Mouse (Mus musculus): ENCODE data around the gene H2al1b. TPM values are rescaled to one million over a fixed set of nuclear protein-coding genes. Genes with fewer than 3 reads are reported as not detected.
"Not testable (repeated sequence)": the region's sequence is repeated elsewhere in the genome, so short reads cannot be mapped to it uniquely, and the experiment has no call there.

Gene H2al1b
- not detected for total RNA-seq (2021)

DNA sequence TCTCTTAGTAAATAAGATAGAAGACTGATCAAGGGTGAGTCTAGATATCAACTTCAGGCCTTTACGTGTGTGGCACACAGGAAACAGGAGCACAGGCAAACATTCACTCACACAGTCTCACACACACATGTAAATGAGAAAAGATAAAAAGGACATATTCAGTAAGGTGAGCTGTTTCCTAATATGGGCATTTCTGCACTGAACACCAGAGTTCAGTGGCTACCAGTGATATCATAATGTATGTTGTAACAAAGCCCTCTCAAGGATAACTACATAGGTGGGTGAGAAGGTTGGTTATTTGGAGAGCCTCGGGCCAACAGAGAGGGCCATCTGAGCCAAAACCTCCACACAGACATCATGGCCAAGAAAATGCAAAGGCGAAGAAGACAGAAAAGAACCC lies at the start of gene H2al1b:
Gene H2al1b, plus strand, starts transcription at position 301 of the 400 bp plus-strand sequence.
- not testable (repeated sequence) for DNase-seq

DNA sequence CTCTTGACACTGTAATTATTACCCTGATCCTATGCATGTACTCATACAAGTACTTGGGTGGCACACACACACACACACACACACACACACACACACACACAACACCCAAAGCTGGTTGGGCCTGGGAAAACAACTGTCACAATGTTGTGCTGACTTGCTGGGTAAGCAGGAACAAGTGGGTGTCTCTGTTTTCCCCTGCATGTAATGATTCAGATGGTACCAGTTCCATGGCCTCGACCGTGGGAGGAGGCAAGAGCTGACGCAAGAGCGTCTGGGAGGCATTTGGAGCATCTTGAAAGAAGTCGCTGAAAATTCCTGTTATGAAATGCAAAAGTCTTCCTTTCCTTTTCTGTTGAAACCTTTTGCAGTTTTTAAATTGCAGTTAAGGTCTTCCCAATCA lies 48.2 kb upstream of the H2al1b start:
- peak; percentile 31 to 32 for DNase-seq

DNA sequence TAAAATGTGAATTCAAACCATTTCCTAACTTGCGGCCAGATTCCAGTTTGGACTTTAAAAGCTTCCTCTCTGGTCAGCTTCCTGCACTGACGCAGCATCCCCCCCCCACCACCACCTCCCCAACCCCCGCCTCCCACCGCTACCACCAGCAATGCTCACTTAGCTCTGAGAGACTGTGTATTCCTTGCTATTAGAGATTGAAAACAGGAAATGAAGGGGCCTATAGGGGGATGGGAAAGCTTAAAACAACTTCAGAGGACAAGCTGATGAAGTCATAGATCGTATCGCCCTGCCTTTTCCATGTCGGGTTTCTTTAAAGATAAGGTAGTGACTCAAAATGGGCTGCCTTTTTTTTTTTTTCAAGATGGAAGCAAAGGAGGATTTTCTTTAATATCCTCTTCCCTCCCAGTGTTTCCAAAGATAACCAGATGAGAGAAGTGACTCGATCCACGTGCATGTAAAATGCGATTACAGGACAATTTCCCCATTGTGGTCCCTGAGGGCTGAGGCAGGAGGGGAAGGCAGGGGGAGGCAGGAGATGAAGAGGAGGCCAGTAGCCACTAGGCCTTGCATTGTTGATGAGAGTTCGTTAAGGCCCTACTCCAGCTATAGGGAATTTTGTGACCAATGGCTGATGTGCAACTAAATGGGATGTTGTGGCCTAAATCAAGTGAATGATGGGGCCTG lies 47.6 kb upstream of the H2al1b start:
- DNase-seq, result no peak

DNA sequence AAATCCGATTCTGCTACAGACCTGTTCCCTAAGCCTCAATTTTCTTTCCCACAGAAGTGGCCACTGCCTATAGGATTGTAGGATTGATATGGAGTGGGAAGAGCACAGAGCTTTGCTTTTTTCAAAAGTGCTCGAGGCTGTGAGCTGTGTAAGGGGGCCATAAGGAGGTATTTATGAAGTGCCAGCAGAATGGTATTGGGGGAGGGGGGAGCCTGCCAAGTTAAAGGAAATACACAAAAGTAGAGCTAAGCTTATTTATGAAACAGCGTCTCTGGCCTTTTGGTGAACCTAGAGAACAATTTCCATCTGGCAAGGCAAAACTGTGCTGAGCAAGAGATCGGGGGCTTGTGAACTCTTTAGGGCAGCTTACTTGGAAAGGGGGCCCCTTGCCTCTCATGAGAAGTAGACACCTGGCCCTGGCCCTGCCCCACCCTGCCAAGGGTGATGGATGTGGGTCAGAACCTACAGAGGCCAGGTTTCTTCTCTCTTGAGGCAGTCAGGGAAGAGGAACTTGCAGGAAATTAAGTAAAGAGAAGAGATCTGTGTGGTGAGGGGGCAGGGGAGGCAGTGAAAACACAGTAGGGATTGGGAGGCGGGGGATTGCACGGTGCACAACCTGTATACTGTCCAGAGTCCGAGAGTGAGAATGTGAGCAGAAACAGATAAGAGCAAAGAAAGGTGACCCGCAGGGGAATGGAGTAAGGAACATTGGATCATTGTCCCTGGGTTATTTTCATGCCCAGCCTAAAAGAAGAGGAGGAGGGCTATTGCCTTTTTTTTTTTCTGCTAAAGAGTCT lies 46.5 kb upstream of the H2al1b start:
- DNase-seq, result no peak

DNA sequence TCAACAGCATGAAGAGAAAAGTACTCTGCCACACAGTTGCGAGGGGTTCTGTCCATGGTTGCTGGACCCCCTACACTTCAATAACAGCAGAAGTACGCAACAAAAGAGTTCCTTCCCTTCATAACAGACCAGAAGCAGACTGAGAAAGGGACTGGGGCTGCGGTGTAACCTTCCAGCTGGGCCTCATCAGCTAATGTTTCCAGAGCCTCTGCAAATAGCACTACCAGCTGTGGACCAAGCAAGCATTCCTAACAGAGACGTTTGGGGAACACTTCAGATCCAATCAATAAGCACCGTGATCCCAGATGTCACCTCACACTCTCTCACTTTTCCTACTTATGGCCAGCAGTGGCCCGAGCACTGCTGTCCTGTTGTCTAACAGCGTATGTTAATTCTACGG lies 37.3 kb upstream of the H2al1b start:
- DNase-seq, result no peak

DNA sequence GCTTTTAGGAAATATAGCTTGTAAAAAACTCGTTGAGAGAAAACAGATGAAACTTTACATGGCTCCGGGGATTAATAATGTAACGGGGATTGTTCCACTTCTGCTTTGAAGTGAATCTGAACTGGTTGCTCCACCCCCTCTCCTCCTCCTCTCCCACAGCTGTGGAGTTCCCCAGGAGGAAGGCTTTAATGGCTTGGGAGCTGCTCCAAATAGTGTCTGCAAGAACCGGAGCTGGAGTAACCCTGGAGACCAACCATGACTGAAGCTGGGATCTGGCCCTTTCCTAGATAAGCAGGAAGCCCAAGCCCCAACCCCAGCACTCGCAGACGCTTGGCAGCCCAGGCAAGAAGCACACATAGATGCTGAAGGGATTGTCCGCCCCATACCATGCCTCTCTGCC lies 34.4 kb upstream of the H2al1b start:
- no peak for DNase-seq

DNA sequence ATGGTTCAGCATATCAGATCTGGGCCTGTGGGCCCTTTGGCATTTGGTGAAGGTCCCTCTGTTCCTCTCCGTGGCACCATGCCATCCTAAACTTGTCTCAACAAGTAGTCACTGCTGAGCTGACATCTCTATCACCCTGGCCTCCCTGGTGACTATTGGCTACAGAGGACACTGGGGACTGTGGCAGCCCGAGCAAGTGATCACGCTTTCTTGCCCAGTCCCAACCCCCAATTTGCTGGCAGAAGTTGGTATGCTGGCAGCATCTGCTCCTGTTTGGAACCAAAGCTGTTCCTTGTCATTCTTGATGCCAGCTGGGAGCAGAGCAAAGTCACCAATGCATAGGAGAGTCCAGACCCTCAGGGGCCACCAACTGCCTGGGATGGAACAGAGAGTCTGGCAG lies 33.2 kb upstream of the H2al1b start:
- peak; percentile 27 to 34 for DNase-seq

DNA sequence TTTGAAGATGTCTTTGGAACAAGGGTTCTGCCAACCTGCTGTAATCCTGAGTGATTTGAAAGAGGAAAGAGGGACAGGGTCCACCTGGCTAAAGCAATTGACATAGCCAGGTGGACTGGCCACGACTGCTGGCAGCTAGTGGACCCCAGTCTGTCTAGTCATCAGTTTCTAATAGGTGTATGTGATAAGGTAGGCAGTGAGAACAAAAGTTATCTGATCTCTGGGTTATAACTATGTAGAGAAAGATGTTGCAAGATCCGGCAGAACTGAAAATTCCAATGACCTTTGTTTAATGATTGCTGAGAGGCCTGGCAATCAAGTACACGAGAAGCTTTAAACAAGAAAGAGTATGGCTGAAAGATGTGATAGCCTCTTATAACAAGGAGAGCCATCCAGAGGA lies 29.0 kb upstream of the H2al1b start:
- no peak for DNase-seq

DNA sequence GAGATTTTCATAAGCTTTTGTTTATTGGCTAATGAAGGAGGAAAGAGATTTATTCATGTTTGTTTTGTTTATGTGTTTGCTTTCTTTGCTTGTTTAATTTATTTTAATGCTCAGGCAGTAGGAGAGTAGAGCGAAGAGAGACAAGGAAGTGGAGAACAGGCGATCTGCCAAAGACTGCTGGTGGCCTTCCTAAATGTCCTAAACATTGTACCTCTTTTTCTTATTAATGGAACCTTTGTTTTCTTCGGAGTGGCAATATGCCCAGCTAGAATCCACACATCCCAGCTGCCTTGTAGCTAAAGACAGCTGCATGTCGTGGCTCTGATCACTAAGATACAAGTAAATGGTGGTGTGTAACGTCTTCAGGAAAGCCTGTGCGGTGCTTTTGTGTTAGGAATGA lies 25.1 kb upstream of the H2al1b start:
- no peak for DNase-seq

DNA sequence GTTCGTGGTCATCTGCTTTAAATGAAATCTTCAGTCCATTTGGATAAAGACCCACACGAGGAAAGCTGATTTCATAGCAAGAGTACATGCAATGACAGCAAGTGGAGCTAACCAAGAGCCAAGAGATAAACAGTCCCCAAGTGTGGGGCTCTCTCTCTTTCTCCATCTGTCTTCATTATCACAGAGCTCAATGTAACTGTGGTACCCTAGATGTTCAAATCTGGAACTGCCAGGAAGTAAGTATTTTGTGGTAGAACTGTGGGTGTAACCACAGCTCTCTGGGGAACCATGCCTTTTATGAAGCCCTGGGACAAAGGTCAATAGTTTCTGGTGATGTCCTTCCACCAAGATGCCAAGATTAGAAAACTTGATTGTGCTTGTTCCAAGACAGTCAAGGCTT lies 21.5 kb upstream of the H2al1b start:
- DNase-seq, result no peak

DNA sequence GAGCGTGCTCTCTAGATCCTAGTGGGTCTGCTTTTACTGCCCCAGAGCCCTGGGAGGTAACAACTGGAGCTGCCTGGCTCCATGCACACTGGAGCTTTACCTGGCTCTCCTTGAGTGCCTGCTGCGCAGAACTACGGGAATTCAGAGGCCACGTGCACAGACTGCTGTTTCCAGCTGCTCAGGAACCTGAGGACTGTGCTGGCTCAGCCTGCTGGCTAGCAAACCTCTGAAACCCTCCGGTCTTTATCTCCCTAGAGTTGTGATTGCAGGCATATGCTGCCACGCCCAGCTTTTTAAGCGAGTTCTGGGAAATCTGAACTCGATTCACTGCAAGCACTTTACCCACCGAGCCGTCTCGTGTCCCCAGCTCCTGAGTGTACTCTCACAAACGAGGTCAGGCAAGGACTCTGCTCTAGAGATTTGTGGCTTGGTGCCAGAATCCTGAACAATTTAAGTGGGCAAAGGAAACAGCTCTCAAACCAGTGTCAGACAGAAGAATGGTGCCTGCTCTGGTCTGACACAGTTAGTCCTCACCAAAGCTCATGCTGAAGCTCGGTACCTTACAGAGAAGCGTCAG lies 13.8 kb upstream of the H2al1b start:
- DNase-seq, result no peak

DNA sequence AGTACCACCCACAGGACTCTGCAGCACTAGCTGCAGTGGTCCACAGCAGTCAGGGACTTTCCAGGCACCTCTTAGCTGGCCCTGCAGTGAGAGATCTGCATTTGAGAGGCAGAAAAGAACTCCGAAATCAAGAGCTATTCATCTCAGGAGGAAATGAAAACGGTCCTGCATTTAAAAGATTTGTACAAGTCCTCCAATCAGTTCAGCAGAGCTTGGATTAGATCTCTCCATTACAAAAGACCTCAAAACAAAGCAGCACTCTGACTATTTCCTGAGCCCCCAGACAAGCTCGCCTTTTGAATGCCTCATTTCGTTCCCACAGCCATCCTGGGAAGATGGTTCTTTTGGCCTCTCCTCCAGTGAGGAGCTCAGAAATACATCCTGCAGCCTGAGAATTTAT lies 13.0 kb upstream of the H2al1b start:
- no peak for DNase-seq

DNA sequence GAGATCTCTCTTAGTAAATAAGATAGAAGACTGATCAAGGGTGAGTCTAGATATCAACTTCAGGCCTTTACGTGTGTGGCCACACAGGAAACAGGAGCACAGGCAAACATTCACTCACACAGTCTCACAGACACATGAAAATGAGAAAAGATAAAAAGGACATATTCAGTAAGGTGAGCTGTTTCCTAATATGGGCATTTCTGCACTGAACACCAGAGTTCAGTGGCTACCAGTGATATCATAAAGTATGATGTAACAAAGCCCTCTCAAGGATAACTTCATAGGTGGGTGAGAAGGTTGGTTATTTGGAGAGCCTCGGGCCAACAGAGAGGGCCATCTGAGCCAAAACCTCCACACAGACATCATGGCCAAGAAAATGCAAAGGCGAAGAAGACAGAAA lies 3.3 kb upstream of the H2al1b start, which contains the start of gene H2al1a:
Gene H2al1a, plus strand, starts transcription at position 301 of the 400 bp plus-strand sequence.
- DNase-seq, result not testable (repeated sequence)

DNA sequence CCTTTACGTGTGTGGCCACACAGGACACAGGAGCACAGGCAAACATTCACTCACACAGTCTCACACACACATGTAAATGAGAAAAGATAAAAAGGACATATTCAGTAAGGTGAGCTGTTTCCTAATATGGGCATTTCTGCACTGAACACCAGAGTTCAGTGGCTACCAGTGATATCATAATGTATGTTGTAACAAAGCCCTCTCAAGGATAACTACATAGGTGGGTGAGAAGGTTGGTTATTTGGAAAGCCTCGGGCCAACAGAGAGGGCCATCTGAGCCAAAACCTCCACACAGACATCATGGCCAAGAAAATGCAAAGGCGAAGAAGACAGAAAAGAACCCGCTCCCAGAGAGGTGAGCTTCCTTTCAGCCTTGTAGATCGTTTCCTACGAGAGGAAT lies 3.1 kb downstream of the H2al1b start, which contains the start of gene H2al1c:
Gene H2al1c, plus strand, starts transcription at position 301 of the 400 bp plus-strand sequence.
- DNase-seq, result not testable (repeated sequence)

DNA sequence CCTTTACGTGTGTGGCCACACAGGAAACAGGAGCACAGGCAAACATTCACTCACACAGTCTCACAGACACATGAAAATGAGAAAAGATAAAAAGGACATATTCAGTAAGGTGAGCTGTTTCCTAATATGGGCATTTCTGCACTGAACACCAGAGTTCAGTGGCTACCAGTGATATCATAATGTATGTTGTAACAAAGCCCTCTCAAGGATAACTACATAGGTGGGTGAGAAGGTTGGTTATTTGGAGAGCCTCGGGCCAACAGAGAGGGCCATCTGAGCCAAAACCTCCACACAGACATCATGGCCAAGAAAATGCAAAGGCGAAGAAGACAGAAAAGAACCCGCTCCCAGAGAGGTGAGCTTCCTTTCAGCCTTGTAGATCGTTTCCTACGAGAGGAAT lies 6.3 kb downstream of the H2al1b start, which contains the start of gene H2al1d:
Gene H2al1d, plus strand, starts transcription at position 301 of the 400 bp plus-strand sequence.
- DNase-seq, result not testable (repeated sequence)

DNA sequence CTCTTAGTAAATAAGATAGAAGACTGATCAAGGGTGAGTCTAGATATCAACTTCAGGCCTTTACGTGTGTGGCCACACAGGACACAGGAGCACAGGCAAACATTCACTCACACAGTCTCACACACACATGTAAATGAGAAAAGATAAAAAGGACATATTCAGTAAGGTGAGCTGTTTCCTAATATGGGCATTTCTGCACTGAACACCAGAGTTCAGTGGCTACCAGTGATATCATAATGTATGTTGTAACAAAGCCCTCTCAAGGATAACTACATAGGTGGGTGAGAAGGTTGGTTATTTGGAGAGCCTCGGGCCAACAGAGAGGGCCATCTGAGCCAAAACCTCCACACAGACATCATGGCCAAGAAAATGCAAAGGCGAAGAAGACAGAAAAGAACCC lies 9.4 kb downstream of the H2al1b start, which contains the start of gene H2al1e:
Gene H2al1e, plus strand, starts transcription at position 301 of the 400 bp plus-strand sequence.
- DNase-seq, result not testable (repeated sequence)

DNA sequence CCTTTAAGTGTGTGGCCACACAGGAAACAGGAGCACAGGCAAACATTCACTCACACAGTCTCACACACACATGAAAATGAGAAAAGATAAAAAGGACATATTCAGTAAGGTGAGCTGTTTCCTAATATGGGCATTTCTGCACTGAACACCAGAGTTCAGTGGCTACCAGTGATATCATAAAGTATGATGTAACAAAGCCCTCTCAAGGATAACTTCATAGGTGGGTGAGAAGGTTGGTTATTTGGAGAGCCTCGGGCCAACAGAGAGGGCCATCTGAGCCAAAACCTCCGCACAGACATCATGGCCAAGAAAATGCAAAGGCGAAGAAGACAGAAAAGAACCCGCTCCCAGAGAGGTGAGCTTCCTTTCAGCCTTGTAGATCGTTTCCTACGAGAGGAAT lies 12.6 kb downstream of the H2al1b start, which contains the start of gene H2al1f:
Gene H2al1f, plus strand, starts transcription at position 301 of the 400 bp plus-strand sequence.
- not testable (repeated sequence) for DNase-seq

DNA sequence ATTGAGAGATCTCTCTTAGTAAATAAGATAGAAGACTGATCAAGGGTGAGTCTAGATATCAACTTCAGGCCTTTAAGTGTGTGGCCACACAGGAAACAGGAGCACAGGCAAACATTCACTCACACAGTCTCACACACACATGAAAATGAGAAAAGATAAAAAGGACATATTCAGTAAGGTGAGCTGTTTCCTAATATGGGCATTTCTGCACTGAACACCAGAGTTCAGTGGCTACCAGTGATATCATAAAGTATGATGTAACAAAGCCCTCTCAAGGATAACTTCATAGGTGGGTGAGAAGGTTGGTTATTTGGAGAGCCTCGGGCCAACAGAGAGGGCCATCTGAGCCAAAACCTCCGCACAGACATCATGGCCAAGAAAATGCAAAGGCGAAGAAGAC lies 15.7 kb downstream of the H2al1b start, which contains the start of gene H2al1g:
Gene H2al1g, plus strand, starts transcription at position 301 of the 400 bp plus-strand sequence.
- not testable (repeated sequence) for DNase-seq

DNA sequence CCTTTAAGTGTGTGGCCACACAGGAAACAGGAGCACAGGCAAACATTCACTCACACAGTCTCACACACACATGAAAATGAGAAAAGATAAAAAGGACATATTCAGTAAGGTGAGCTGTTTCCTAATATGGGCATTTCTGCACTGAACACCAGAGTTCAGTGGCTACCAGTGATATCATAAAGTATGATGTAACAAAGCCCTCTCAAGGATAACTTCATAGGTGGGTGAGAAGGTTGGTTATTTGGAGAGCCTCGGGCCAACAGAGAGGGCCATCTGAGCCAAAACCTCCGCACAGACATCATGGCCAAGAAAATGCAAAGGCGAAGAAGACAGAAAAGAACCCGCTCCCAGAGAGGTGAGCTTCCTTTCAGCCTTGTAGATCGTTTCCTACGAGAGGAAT lies 19.0 kb downstream of the H2al1b start, which contains the start of gene H2al1h:
Gene H2al1h, plus strand, starts transcription at position 301 of the 400 bp plus-strand sequence.
- not testable (repeated sequence) for DNase-seq

DNA sequence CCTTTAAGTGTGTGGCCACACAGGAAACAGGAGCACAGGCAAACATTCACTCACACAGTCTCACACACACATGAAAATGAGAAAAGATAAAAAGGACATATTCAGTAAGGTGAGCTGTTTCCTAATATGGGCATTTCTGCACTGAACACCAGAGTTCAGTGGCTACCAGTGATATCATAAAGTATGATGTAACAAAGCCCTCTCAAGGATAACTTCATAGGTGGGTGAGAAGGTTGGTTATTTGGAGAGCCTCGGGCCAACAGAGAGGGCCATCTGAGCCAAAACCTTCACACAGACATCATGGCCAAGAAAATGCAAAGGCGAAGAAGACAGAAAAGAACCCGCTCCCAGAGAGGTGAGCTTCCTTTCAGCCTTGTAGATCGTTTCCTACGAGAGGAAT lies 22.1 kb downstream of the H2al1b start, which contains the start of gene H2al1i:
Gene H2al1i, plus strand, starts transcription at position 301 of the 400 bp plus-strand sequence.
- DNase-seq, result not testable (repeated sequence)

DNA sequence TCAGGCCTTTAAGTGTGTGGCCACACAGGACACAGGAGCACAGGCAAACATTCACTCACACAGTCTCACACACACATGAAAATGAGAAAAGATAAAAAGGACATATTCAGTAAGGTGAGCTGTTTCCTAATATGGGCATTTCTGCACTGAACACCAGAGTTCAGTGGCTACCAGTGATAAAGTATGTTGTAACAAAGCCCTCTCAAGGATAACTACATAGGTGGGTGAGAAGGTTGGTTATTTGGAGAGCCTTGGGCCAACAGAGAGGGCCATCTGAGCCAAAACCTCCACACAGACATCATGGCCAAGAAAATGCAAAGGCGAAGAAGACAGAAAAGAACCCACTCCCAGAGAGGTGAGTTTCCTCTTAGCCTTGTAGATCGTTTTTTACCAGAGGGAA lies 25.3 kb downstream of the H2al1b start, which contains the start of gene H2al1j:
Gene H2al1j, plus strand, starts transcription at position 301 of the 400 bp plus-strand sequence.
- DNase-seq, result not testable (repeated sequence)

DNA sequence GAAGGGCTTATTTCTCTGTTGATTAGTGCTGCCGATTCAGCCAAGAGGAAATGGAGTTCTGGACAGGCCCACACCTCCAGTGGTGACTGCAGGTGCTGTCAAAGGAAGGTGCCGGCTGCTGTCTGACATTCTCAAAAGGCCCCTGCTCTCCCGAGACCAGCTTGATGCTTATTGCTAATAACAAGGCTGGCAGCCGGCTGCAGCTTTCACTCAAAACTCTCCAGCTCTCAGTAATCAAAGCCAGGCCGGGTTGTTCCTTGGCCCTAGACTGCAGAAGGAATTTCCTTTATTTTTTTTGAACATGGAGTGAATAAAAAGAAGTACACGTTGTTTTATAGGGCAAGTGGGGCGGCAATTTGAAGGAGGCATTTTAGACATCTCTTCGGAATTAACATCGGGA lies 43.5 kb downstream of the H2al1b start:
- peak; percentile 8 to 15 for DNase-seq

Data from layer of hippocampus, postnatal 36 days (tissue).